Mouse (Mus musculus) kidney, postnatal 0 days (tissue): ENCODE data around the gene Ccdc40. TPM values are rescaled to one million over a fixed set of nuclear protein-coding genes. Genes with fewer than 3 reads are reported as not detected.

Experiments
- ATAC-seq: fragments of 200-750 bp; cut with Nextera tagmentation; replicated peaks from 2 replicates; pipeline ENCODE4 v1.8.0; 2017; ENCODE audit warnings: low read depth, moderate number of reproducible peaks, moderate TSS enrichment, moderate library complexity; ENCODE audit not compliant: low FRiP score
- DNase-seq: peaks from one replicate; pipeline ENCODE4 v3.0.0-alpha.2; 2016; ENCODE audit warnings: low spot score
- H3K27ac ChIP-seq: fragments of 300-500 bp; sonication (generic); 2 replicates; pipeline ENCODE4 v1.5.1; 2014; ENCODE audit warnings: mild to moderate bottlenecking
- H3K27me3 ChIP-seq: fragments of 300-500 bp; sonication (generic); 2 replicates; pipeline ENCODE4 v1.6.1; 2014; ENCODE audit warnings: low read length, mixed read lengths; ENCODE audit not compliant: insufficient read depth
- H3K36me3 ChIP-seq: fragments of 300-500 bp; sonication (generic); 2 replicates; pipeline ENCODE4 v1.6.1; 2014; ENCODE audit warnings: low read length, mixed read lengths; ENCODE audit not compliant: insufficient read depth
- H3K4me1 ChIP-seq: fragments of 300-500 bp; sonication (generic); replicated peaks from 2 replicates; pipeline ENCODE4 v1.6.1; 2014; ENCODE audit warnings: antibody characterized with exemption, low read length, mixed read lengths; ENCODE audit not compliant: insufficient read depth
- H3K4me2 ChIP-seq: fragments of 300-500 bp; sonication (generic); 2 replicates; pipeline ENCODE4 v1.6.1; 2014; ENCODE audit warnings: mild to moderate bottlenecking, low read length, moderate library complexity, mixed read lengths
- H3K4me3 ChIP-seq: fragments of 300-500 bp; sonication (generic); replicated peaks from 2 replicates; pipeline ENCODE4 v1.5.1; 2014; ENCODE audit warnings: low read depth, low read length
- H3K9ac ChIP-seq: fragments of 300-500 bp; sonication (generic); 2 replicates; pipeline ENCODE4 v1.6.1; 2014; ENCODE audit warnings: low read depth, low read length
- H3K9me3 ChIP-seq: fragments of 300-500 bp; sonication (generic); replicated peaks from 2 replicates; pipeline ENCODE4 v1.6.1; 2016; ENCODE audit warnings: low read length, inconsistent platforms, mixed read lengths
- CTCF ChIP-seq: IDR thresholded peaks from 2 replicates; pipeline ENCODE4 v1.5.1; 2016; ENCODE audit warnings: antibody characterized with exemption, low read depth, mild to moderate bottlenecking, moderate library complexity
- WGBS: fragments of 180-500 bp; shearing (Covaris S2); extraction: QIAGEN DNeasy Blood & Tissue Kit; methylation state at CpG from one replicate; pipeline ENCODE4 v1.1.7; 2014; 5-methylcytosine and 5-hydroxymethylcytosine counted together
- polyA plus RNA-seq: library from polyadenylated mRNA; unstranded; fragments of >200 nt; fragmentation: Nextera tagmentation; extraction: Ambion mirVana; gene quantifications from 2 replicates; pipeline ENCODE4 v1.2.1, GENCODE M21; 2015

The Ccdc40 gene
- polyA plus RNA-seq, 1 experiment from 2014 or later, result 4.0 TPM

- no peak overlapping the region for H3K4me3 ChIP-seq
- H3K4me2 ChIP-seq, result no peak overlapping the region
- peak overlapping the region; percentile 31; the same call in 1 of the 2 replicates for H3K27ac ChIP-seq
- no peaks in the 10 kb centered on the region for H3K36me3 ChIP-seq
- no peak for DNase-seq
- peaks cover 33% of the 10 kb centered on the region for H3K4me1 ChIP-seq
- no peaks in the 10 kb centered on the region for H3K27me3 ChIP-seq
- H3K9me3 ChIP-seq, result no peaks in the 10 kb centered on the region
- WGBS, result 31% methylated on average over 17 of the region's 17 CpGs
- ATAC-seq, result peak; percentile 37
- TF ChIP-seq CTCF, result no peak
- no peak overlapping the region for H3K9ac ChIP-seq
Observed at GRCm38 (mm10) chr11:119219816-119220465, 8.4 kb upstream of the Ccdc40 start.

- Histone ChIP-seq H3K9ac (no peak overlapping the region), H3K4me3 (no peak overlapping the region), H3K27ac (no peak overlapping the region), H3K4me2 (no peak overlapping the region), H3K27me3 (no peaks in the 10 kb centered on the region), H3K36me3 (no peaks in the 10 kb centered on the region), H3K4me1 (peaks cover 15% of the 10 kb centered on the region), H3K9me3 (no peaks in the 10 kb centered on the region)
- ATAC-seq (peak; percentile 55), DNase-seq (no peak)
- TF ChIP-seq CTCF, result no peak
- WGBS, result 36% methylated on average over 10 of the region's 11 CpGs
Observed at GRCm38 (mm10) chr11:119221812-119222510, 6.4 kb upstream of the Ccdc40 start.

GRCm38 (mm10) chr11:119223124-119223890 is 5.1 kb upstream of the Ccdc40 start:
- Histone ChIP-seq H3K4me1 (peaks cover 24% of the 10 kb centered on the region), H3K9me3 (no peaks in the 10 kb centered on the region), H3K4me3 (no peak overlapping the region), H3K4me2 (no peak overlapping the region), H3K9ac (no peak overlapping the region), H3K27me3 (no peaks in the 10 kb centered on the region), H3K27ac (0 out of 2 replicates have a peak overlapping the region, but pooled peaks have one; percentile 13), H3K36me3 (no peaks in the 10 kb centered on the region)
- DNase-seq (no peak), ATAC-seq (no peak)
- WGBS, result 70% methylated on average over 20 of the region's 20 CpGs
- TF ChIP-seq CTCF, result no peak

- H3K4me2 ChIP-seq, result no peak overlapping the region
- H3K4me3 ChIP-seq, result no peak overlapping the region
- no peaks in the 10 kb centered on the region for H3K36me3 ChIP-seq
- no peak for ATAC-seq
- TF ChIP-seq CTCF, result no peak
- WGBS, result 94% methylated on average over 6 of the region's 6 CpGs
- no peak overlapping the region for H3K27ac ChIP-seq
- H3K9me3 ChIP-seq, result no peaks in the 10 kb centered on the region
- no peak for DNase-seq
- H3K9ac ChIP-seq, result no peak overlapping the region
- H3K27me3 ChIP-seq, result no peaks in the 10 kb centered on the region
- H3K4me1 ChIP-seq, result peaks cover 29% of the 10 kb centered on the region
Observed at GRCm38 (mm10) chr11:119224926-119225325, 3.4 kb upstream of the Ccdc40 start.

- peaks cover 29% of the 10 kb centered on the region for H3K4me1 ChIP-seq
- H3K36me3 ChIP-seq, result no peaks in the 10 kb centered on the region
- no peaks in the 10 kb centered on the region for H3K9me3 ChIP-seq
- no peak for DNase-seq
- no peak for TF ChIP-seq CTCF
- 65% methylated on average over 9 of the region's 9 CpGs for whole genome bisulfite sequencing
- no peaks in the 10 kb centered on the region for H3K27me3 ChIP-seq
- no peak overlapping the region for H3K4me2 ChIP-seq
- H3K27ac ChIP-seq, result no peak overlapping the region
- peak overlapping the region; percentile 31; the same call in 1 of the 2 replicates for H3K9ac ChIP-seq
- H3K4me3 ChIP-seq, result no peak overlapping the region
- no peak for ATAC-seq
Observed at GRCm38 (mm10) chr11:119225634-119226033, 2.7 kb upstream of the Ccdc40 start.

- DNase-seq (peak; percentile 27), ATAC-seq (no peak)
- peaks cover 20% of the 10 kb centered on the region for H3K4me1 ChIP-seq
- H3K27me3 ChIP-seq, result no peaks in the 10 kb centered on the region
- H3K36me3 ChIP-seq, result no peaks in the 10 kb centered on the region
- WGBS, result 4% methylated on average over 12 of the region's 12 CpGs
- no peak for TF ChIP-seq CTCF
- peak overlapping the region; percentile 98 for H3K4me2 ChIP-seq
- H3K9me3 ChIP-seq, result no peaks in the 10 kb centered on the region
- peak overlapping the region; percentile 78 for H3K9ac ChIP-seq
- no peak overlapping the region for H3K27ac ChIP-seq
- H3K4me3 ChIP-seq, result peak overlapping the region; percentile 80
Observed at GRCm38 (mm10) chr11:119227591-119227990, 781 bp upstream of the Ccdc40 start.
